Mouse (Mus musculus): ENCODE data around the gene Zfhx3. TPM values are rescaled to one million over a fixed set of nuclear protein-coding genes. Genes with fewer than 3 reads are reported as not detected.

Gene Zfhx3
- polyA plus RNA-seq, 1 experiment = 14.0 TPM

DNA sequence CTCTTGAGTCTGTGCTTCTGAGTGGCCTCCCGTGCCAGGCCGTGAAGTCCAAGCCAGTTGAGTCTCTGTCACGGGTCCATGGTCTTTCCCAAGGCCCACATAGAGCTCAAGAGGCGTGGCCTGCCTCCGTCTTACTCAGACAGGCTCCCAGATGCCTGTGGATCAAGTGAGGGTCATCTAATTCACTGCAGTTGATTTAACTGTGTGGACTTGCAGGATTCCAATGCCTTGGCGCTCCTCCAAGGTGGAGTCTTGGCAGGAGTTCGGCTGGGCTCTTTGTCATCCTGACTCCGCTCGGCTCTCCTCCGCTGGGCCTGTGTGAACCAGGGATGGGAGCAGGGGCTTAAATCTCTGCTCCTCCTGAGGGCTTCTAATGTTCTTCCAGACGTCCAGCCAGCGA, 855.6 kb downstream of the Zfhx3 start:
- Histone ChIP-seq H3K4me1 (ENCODE audit: control insufficient read depth, insufficient read depth, low read length) (no peaks in the 10 kb centered on the region), H3K9ac (ENCODE audit: low read depth, poor library complexity, severe bottlenecking) (no peak overlapping the region), H3K9me3 (replicated peaks; ENCODE audit: control insufficient read depth, insufficient read depth, low read length, poor library complexity, severe bottlenecking) (no peaks in the 10 kb centered on the region), H3K27ac (ENCODE audit: insufficient read depth, low read length) (no peak overlapping the region), H3K4me3 (ENCODE audit: low read depth, low read length) (no peak overlapping the region), H3K27me3 (ENCODE audit: control insufficient read depth, insufficient read depth, low read length, poor library complexity, severe bottlenecking) (no peaks in the 10 kb centered on the region), H3K36me3 (ENCODE audit: control insufficient read depth, insufficient read depth, low read length, poor library complexity, severe bottlenecking) (no peaks in the 10 kb centered on the region; the same call in 1 of the 2 replicates)
- TF ChIP-seq CTCF (IDR thresholded peaks at IDR 0.05; ENCODE audit: low read depth, low read length) (no peak), EP300 (IDR thresholded peaks at IDR 0.05; ENCODE audit: insufficient read depth, low read depth, low read length) (no peak), POLR2A (IDR thresholded peaks at IDR 0.05; ENCODE audit: insufficient read depth, low read length) (no peak)

GRCm38 (mm10) chr8:108799250-108799649, 856.8 kb downstream of the Zfhx3 start:
- TF ChIP-seq EP300 (IDR thresholded peaks at IDR 0.05; ENCODE audit: insufficient read depth, low read depth, low read length) = no peak
- TF ChIP-seq CTCF (IDR thresholded peaks at IDR 0.05; ENCODE audit: low read depth, low read length) = no peak
- TF ChIP-seq POLR2A (IDR thresholded peaks at IDR 0.05; ENCODE audit: insufficient read depth, low read length) = no peak
- Histone ChIP-seq H3K9ac (ENCODE audit: low read depth, poor library complexity, severe bottlenecking) (no peak overlapping the region), H3K36me3 (ENCODE audit: control insufficient read depth, insufficient read depth, low read length, poor library complexity, severe bottlenecking) (no peaks in the 10 kb centered on the region; the same call in 1 of the 2 replicates), H3K4me3 (ENCODE audit: low read depth, low read length) (no peak overlapping the region), H3K9me3 (replicated peaks; ENCODE audit: control insufficient read depth, insufficient read depth, low read length, poor library complexity, severe bottlenecking) (no peaks in the 10 kb centered on the region), H3K27me3 (ENCODE audit: control insufficient read depth, insufficient read depth, low read length, poor library complexity, severe bottlenecking) (no peaks in the 10 kb centered on the region), H3K4me1 (ENCODE audit: control insufficient read depth, insufficient read depth, low read length) (no peaks in the 10 kb centered on the region), H3K27ac (ENCODE audit: insufficient read depth, low read length) (no peak overlapping the region)

DNA sequence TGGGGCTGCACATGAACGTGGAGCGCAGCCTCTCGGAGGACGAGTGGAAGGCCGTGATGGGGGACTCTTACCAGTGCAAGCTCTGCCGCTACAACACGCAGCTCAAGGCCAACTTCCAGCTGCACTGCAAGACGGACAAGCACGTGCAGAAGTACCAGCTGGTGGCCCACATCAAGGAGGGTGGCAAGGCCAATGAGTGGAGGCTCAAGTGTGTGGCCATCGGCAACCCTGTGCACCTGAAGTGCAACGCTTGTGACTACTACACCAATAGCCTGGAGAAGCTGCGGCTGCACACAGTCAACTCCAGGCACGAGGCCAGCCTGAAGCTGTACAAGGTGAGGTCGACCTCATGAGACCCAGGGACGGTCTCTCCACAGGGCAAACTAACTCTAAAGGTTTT, 857.9 kb downstream of the Zfhx3 start:
- Histone ChIP-seq H3K27me3 (ENCODE audit: control insufficient read depth, insufficient read depth, low read length, poor library complexity, severe bottlenecking) (no peaks in the 10 kb centered on the region), H3K4me3 (ENCODE audit: low read depth, low read length) (no peak overlapping the region), H3K9ac (ENCODE audit: low read depth, poor library complexity, severe bottlenecking) (no peak overlapping the region), H3K36me3 (ENCODE audit: control insufficient read depth, insufficient read depth, low read length, poor library complexity, severe bottlenecking) (no peaks in the 10 kb centered on the region; the same call in 1 of the 2 replicates), H3K27ac (ENCODE audit: insufficient read depth, low read length) (no peak overlapping the region), H3K4me1 (ENCODE audit: control insufficient read depth, insufficient read depth, low read length) (no peaks in the 10 kb centered on the region), H3K9me3 (replicated peaks; ENCODE audit: control insufficient read depth, insufficient read depth, low read length, poor library complexity, severe bottlenecking) (no peaks in the 10 kb centered on the region)
- TF ChIP-seq CTCF (IDR thresholded peaks at IDR 0.05; ENCODE audit: low read depth, low read length) = no peak
- TF ChIP-seq EP300 (IDR thresholded peaks at IDR 0.05; ENCODE audit: insufficient read depth, low read depth, low read length) = no peak
- no peak for TF ChIP-seq POLR2A (IDR thresholded peaks at IDR 0.05; ENCODE audit: insufficient read depth, low read length)

GRCm38 (mm10) chr8:108803017-108803416, 860.6 kb downstream of the Zfhx3 start:
- H3K9ac ChIP-seq (ENCODE audit: low read depth, poor library complexity, severe bottlenecking) = no peak overlapping the region
- no peaks in the 10 kb centered on the region; the same call in 1 of the 2 replicates for H3K36me3 ChIP-seq (ENCODE audit: control insufficient read depth, insufficient read depth, low read length, poor library complexity, severe bottlenecking)
- no peaks in the 10 kb centered on the region for H3K27me3 ChIP-seq (ENCODE audit: control insufficient read depth, insufficient read depth, low read length, poor library complexity, severe bottlenecking)
- H3K4me1 ChIP-seq (ENCODE audit: control insufficient read depth, insufficient read depth, low read length) = no peaks in the 10 kb centered on the region
- TF ChIP-seq CTCF (IDR thresholded peaks at IDR 0.05; ENCODE audit: low read depth, low read length) (no peak), POLR2A (IDR thresholded peaks at IDR 0.05; ENCODE audit: insufficient read depth, low read length) (no peak), EP300 (IDR thresholded peaks at IDR 0.05; ENCODE audit: insufficient read depth, low read depth, low read length) (no peak)
- H3K4me3 ChIP-seq (ENCODE audit: low read depth, low read length) = no peak overlapping the region
- H3K9me3 ChIP-seq (replicated peaks; ENCODE audit: control insufficient read depth, insufficient read depth, low read length, poor library complexity, severe bottlenecking) = no peaks in the 10 kb centered on the region
- no peak overlapping the region for H3K27ac ChIP-seq (ENCODE audit: insufficient read depth, low read length)

DNA sequence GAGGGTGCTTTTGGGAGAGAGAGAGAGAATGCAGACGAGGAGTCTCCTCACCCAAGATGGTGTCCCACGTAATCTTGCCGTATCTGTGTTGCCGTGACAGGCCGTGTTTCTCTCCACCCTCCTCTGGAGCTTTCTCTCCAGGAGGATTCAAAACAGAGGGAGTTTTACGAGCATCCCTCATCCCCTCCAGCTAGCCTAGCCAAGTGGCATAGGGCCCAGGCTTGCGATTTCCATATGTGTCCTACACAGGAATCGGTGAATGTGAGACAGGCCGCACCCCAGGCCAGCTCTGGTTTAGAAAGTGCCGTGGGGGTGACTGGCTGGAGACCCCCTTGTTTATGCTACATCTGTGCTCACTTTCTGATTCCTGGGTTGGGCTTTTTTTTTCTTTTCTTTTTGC, 869.2 kb downstream of the Zfhx3 start:
- H3K27ac ChIP-seq (ENCODE audit: insufficient read depth, low read length) = no peak overlapping the region
- H3K9ac ChIP-seq (ENCODE audit: low read depth, poor library complexity, severe bottlenecking) = no peak overlapping the region
- no peaks in the 10 kb centered on the region for H3K36me3 ChIP-seq (ENCODE audit: control insufficient read depth, insufficient read depth, low read length, poor library complexity, severe bottlenecking)
- H3K27me3 ChIP-seq (ENCODE audit: control insufficient read depth, insufficient read depth, low read length, poor library complexity, severe bottlenecking) = no peaks in the 10 kb centered on the region
- TF ChIP-seq EP300 (IDR thresholded peaks at IDR 0.05; ENCODE audit: insufficient read depth, low read depth, low read length) (no peak), POLR2A (IDR thresholded peaks at IDR 0.05; ENCODE audit: insufficient read depth, low read length) (no peak), CTCF (IDR thresholded peaks at IDR 0.05; ENCODE audit: low read depth, low read length) (no peak)
- peaks cover 2% of the 10 kb centered on the region for H3K4me1 ChIP-seq (ENCODE audit: control insufficient read depth, insufficient read depth, low read length)
- H3K9me3 ChIP-seq (replicated peaks; ENCODE audit: control insufficient read depth, insufficient read depth, low read length, poor library complexity, severe bottlenecking) = no peaks in the 10 kb centered on the region
- H3K4me3 ChIP-seq (ENCODE audit: low read depth, low read length) = no peak overlapping the region

- Histone ChIP-seq H3K4me3 (ENCODE audit: low read depth, low read length) (no peak overlapping the region), H3K27me3 (ENCODE audit: control insufficient read depth, insufficient read depth, low read length, poor library complexity, severe bottlenecking) (no peaks in the 10 kb centered on the region), H3K4me1 (ENCODE audit: control insufficient read depth, insufficient read depth, low read length) (peaks cover 2% of the 10 kb centered on the region), H3K36me3 (ENCODE audit: control insufficient read depth, insufficient read depth, low read length, poor library complexity, severe bottlenecking) (no peaks in the 10 kb centered on the region), H3K27ac (ENCODE audit: insufficient read depth, low read length) (no peak overlapping the region), H3K9me3 (replicated peaks; ENCODE audit: control insufficient read depth, insufficient read depth, low read length, poor library complexity, severe bottlenecking) (no peaks in the 10 kb centered on the region), H3K9ac (ENCODE audit: low read depth, poor library complexity, severe bottlenecking) (no peak overlapping the region)
- TF ChIP-seq POLR2A (IDR thresholded peaks at IDR 0.05; ENCODE audit: insufficient read depth, low read length) (no peak), CTCF (IDR thresholded peaks at IDR 0.05; ENCODE audit: low read depth, low read length) (no peak), EP300 (IDR thresholded peaks at IDR 0.05; ENCODE audit: insufficient read depth, low read depth, low read length) (no peak)
These were observed 870.9 kb downstream of the Zfhx3 start for GRCm38 (mm10) chr8:108813375-108813774.
